Mouse (Mus musculus) embryonic facial prominence, embryonic 11.5 days (tissue): Measurements from ENCODE around the gene Cfap299. TPM values are rescaled to one million over a fixed set of nuclear protein-coding genes. Genes with fewer than 3 reads are reported as not detected.

Experiments used
- ATAC-seq: fragments of 200-750 bp; cut with Nextera tagmentation; replicated peaks from 2 replicates; pipeline ENCODE4 v1.8.0; 2017; ENCODE audit warnings: low read depth; ENCODE audit not compliant: insufficient number of reproducible peaks, low FRiP score, low TSS enrichment
- DNase-seq: peaks from one replicate; pipeline ENCODE4 v3.0.0-alpha.2; 2015; ENCODE audit warnings: low spot score
- H3K27ac ChIP-seq: fragments of 300-500 bp; sonication (generic); replicated peaks from 2 replicates; pipeline ENCODE4 v1.5.1; 2014; ENCODE audit warnings: mild to moderate bottlenecking, low read depth, low read length, control low read depth
- H3K27me3 ChIP-seq: fragments of 300-500 bp; sonication (generic); 2 replicates; pipeline ENCODE4 v1.6.1; 2014; ENCODE audit warnings: mild to moderate bottlenecking, low read length, moderate library complexity, mixed read lengths; ENCODE audit not compliant: control insufficient read depth, insufficient read depth
- H3K36me3 ChIP-seq: fragments of 300-500 bp; sonication (generic); replicated peaks from 2 replicates; pipeline ENCODE4 v1.6.1; 2014; ENCODE audit warnings: low read depth, mild to moderate bottlenecking, low read length, moderate library complexity, mixed read lengths; ENCODE audit not compliant: control insufficient read depth, insufficient read depth
- H3K4me1 ChIP-seq: fragments of 300-500 bp; sonication (generic); 2 replicates; pipeline ENCODE4 v1.6.1; 2014; ENCODE audit warnings: low read length, mixed read lengths; ENCODE audit not compliant: control insufficient read depth, insufficient read depth
- H3K4me2 ChIP-seq: fragments of 300-500 bp; sonication (generic); 2 replicates; pipeline ENCODE4 v1.6.1; 2014; ENCODE audit warnings: low read depth, mild to moderate bottlenecking, control low read depth, low read length, moderate library complexity
- H3K4me3 ChIP-seq: fragments of 300-500 bp; sonication (generic); 2 replicates; pipeline ENCODE4 v1.5.1; 2014; ENCODE audit warnings: low read depth, low read length, control low read depth
- H3K9ac ChIP-seq: fragments of 300-500 bp; sonication (generic); replicated peaks from 2 replicates; pipeline ENCODE4 v1.6.1; 2014; ENCODE audit warnings: mild to moderate bottlenecking, control low read depth, low read length
- H3K9me3 ChIP-seq: fragments of 300-500 bp; sonication (generic); replicated peaks from 2 replicates; pipeline ENCODE4 v1.6.1; 2016; ENCODE audit warnings: mild to moderate bottlenecking, low read length, inconsistent platforms, mixed read lengths; ENCODE audit not compliant: control insufficient read depth
- WGBS: fragments of 180-500 bp; shearing (Covaris S2); extraction: QIAGEN DNeasy Blood & Tissue Kit; methylation state at CpG from one replicate; pipeline ENCODE4 v1.1.7; 2014; 5-methylcytosine and 5-hydroxymethylcytosine counted together
- polyA plus RNA-seq: library from polyadenylated mRNA; unstranded; fragments of >200 nt; fragmentation: Nextera tagmentation; extraction: Ambion mirVana; gene quantifications from 2 replicates; pipeline ENCODE4 v1.2.1, GENCODE M21; 2014

The Cfap299 gene
- polyA plus RNA-seq, 1 experiment from 2014 or later, result 1.5 TPM

- WGBS, result 58% methylated on average over 8 of the region's 8 CpGs
- H3K4me1 ChIP-seq, result no peaks in the 10 kb centered on the region
- no peaks in the 10 kb centered on the region for H3K36me3 ChIP-seq
- H3K27ac ChIP-seq, result no peak overlapping the region
- DNase-seq (peak; percentile 4), ATAC-seq (no peak)
- H3K9ac ChIP-seq, result no peak overlapping the region
- no peaks in the 10 kb centered on the region for H3K27me3 ChIP-seq
- H3K9me3 ChIP-seq, result no peaks in the 10 kb centered on the region
- H3K4me2 ChIP-seq, result no peak overlapping the region
- H3K4me3 ChIP-seq, result no peak overlapping the region
Observed at GRCm38 (mm10) chr5:98696336-98696735, 367.2 kb downstream of the Cfap299 start.

- Histone ChIP-seq H3K4me3 (no peak overlapping the region), H3K4me1 (no peaks in the 10 kb centered on the region), H3K27me3 (no peaks in the 10 kb centered on the region), H3K36me3 (no peaks in the 10 kb centered on the region), H3K9ac (no peak overlapping the region), H3K4me2 (no peak overlapping the region), H3K27ac (no peak overlapping the region), H3K9me3 (no peaks in the 10 kb centered on the region)
- WGBS, result 42% methylated on average over 5 of the region's 5 CpGs
- DNase-seq (peak; percentile 67), ATAC-seq (no peak)
Observed at GRCm38 (mm10) chr5:98703963-98704362, 374.9 kb downstream of the Cfap299 start.

GRCm38 (mm10) chr5:98706597-98706996 is 377.5 kb downstream of the Cfap299 start:
- 69% methylated on average over 4 of the region's 4 CpGs for WGBS
- no peaks in the 10 kb centered on the region for H3K27me3 ChIP-seq
- peak; percentile 16 for DNase-seq

GRCm38 (mm10) chr5:98715392-98715791 is 386.3 kb downstream of the Cfap299 start:
- ATAC-seq (no peak), DNase-seq (no peak)
- Histone ChIP-seq H3K4me1 (no peaks in the 10 kb centered on the region), H3K27ac (no peak overlapping the region), H3K27me3 (no peaks in the 10 kb centered on the region), H3K9me3 (no peaks in the 10 kb centered on the region), H3K4me3 (no peak overlapping the region), H3K36me3 (no peaks in the 10 kb centered on the region), H3K4me2 (no peak overlapping the region), H3K9ac (no peak overlapping the region)
- WGBS, result 82% methylated on average over 2 of the region's 2 CpGs

More at GRCm38 (mm10) chr5:98706597-98706996, 377.5 kb downstream of the Cfap299 start:
- no peak overlapping the region for H3K9ac ChIP-seq
- ATAC-seq, result no peak
- no peak overlapping the region for H3K4me2 ChIP-seq
- no peaks in the 10 kb centered on the region for H3K36me3 ChIP-seq
- no peaks in the 10 kb centered on the region for H3K4me1 ChIP-seq
- no peaks in the 10 kb centered on the region for H3K9me3 ChIP-seq
- no peak overlapping the region for H3K27ac ChIP-seq
- H3K4me3 ChIP-seq, result no peak overlapping the region

GRCm38 (mm10) chr5:98732157-98733009 is 403.3 kb downstream of the Cfap299 start:
- no peak overlapping the region for H3K27ac ChIP-seq
- no peak overlapping the region for H3K4me3 ChIP-seq
- no peaks in the 10 kb centered on the region for H3K36me3 ChIP-seq
- ATAC-seq, result no peak
- H3K27me3 ChIP-seq, result no peaks in the 10 kb centered on the region
- H3K4me2 ChIP-seq, result no peak overlapping the region
- no peak for DNase-seq
- WGBS, result 66% methylated on average over 6 of the region's 6 CpGs
- H3K9me3 ChIP-seq, result no peaks in the 10 kb centered on the region
- no peak overlapping the region for H3K9ac ChIP-seq
- H3K4me1 ChIP-seq, result no peaks in the 10 kb centered on the region

- no peak overlapping the region for H3K9ac ChIP-seq
- DNase-seq (no peak), ATAC-seq (no peak)
- no peak overlapping the region for H3K27ac ChIP-seq
- WGBS, result 59% methylated on average over 2 of the region's 2 CpGs
- no peaks in the 10 kb centered on the region for H3K27me3 ChIP-seq
- no peaks in the 10 kb centered on the region for H3K4me1 ChIP-seq
- no peak overlapping the region for H3K4me3 ChIP-seq
- H3K9me3 ChIP-seq, result no peaks in the 10 kb centered on the region
- H3K4me2 ChIP-seq, result no peak overlapping the region
- H3K36me3 ChIP-seq, result no peaks in the 10 kb centered on the region
Observed at GRCm38 (mm10) chr5:98733010-98733399, 403.9 kb downstream of the Cfap299 start.

GRCm38 (mm10) chr5:98761858-98762652 is 433.0 kb downstream of the Cfap299 start:
- H3K4me1 ChIP-seq, result no peaks in the 10 kb centered on the region
- H3K4me3 ChIP-seq, result no peak overlapping the region
- H3K4me2 ChIP-seq, result no peak overlapping the region
- no peaks in the 10 kb centered on the region for H3K36me3 ChIP-seq
- no peaks in the 10 kb centered on the region for H3K9me3 ChIP-seq
- no peaks in the 10 kb centered on the region for H3K27me3 ChIP-seq
- H3K27ac ChIP-seq, result no peak overlapping the region
- no peak for ATAC-seq
- H3K9ac ChIP-seq, result no peak overlapping the region
- no peak for DNase-seq
- WGBS, result 87% methylated on average over 15 of the region's 15 CpGs

GRCm38 (mm10) chr5:98778588-98778987 is 449.5 kb downstream of the Cfap299 start:
- H3K27ac ChIP-seq, result no peak overlapping the region
- H3K27me3 ChIP-seq, result no peaks in the 10 kb centered on the region
- DNase-seq (no peak), ATAC-seq (no peak)
- H3K4me3 ChIP-seq, result no peak overlapping the region
- 80% methylated on average over 4 of the region's 4 CpGs for WGBS
- no peaks in the 10 kb centered on the region for H3K4me1 ChIP-seq
- H3K4me2 ChIP-seq, result no peak overlapping the region
- H3K9me3 ChIP-seq, result no peaks in the 10 kb centered on the region
- H3K9ac ChIP-seq, result no peak overlapping the region
- no peaks in the 10 kb centered on the region for H3K36me3 ChIP-seq
